Mouse (Mus musculus) stomach, postnatal 0 days (tissue): Measurements from ENCODE around the gene Ndufaf8. TPM values are rescaled to one million over a fixed set of nuclear protein-coding genes. Genes with fewer than 3 reads are reported as not detected.
A peak's percentile ranks its signal among the peaks of the same experiment; 100 is the strongest.

Experiments
- ATAC-seq: fragments of 200-750 bp; cut with Nextera tagmentation; 2 replicates; pipeline ENCODE4 v1.8.0; 2017; ENCODE audit not compliant: low FRiP score, low TSS enrichment
- DNase-seq: peaks from one replicate; pipeline ENCODE4 v3.0.0-alpha.2; 2016; ENCODE audit warnings: low spot score
- H3K27ac ChIP-seq: fragments of 300-500 bp; sonication (generic); replicated peaks from 2 replicates; pipeline ENCODE4 v1.5.1; 2014; ENCODE audit warnings: mild to moderate bottlenecking, control low read depth
- H3K27me3 ChIP-seq: fragments of 300-500 bp; sonication (generic); 2 replicates; pipeline ENCODE4 v1.6.1; 2014; ENCODE audit warnings: low read length; ENCODE audit not compliant: control insufficient read depth, insufficient read depth
- H3K36me3 ChIP-seq: fragments of 300-500 bp; sonication (generic); 2 replicates; pipeline ENCODE4 v1.6.1; 2014; ENCODE audit warnings: low read length, mixed read lengths; ENCODE audit not compliant: control insufficient read depth, insufficient read depth
- H3K4me1 ChIP-seq: fragments of 300-500 bp; sonication (generic); replicated peaks from 2 replicates; pipeline ENCODE4 v1.6.1; 2014; ENCODE audit warnings: antibody characterized with exemption; ENCODE audit not compliant: control insufficient read depth, insufficient read depth
- H3K4me2 ChIP-seq: fragments of 300-500 bp; sonication (generic); replicated peaks from 2 replicates; pipeline ENCODE4 v1.6.1; 2014; ENCODE audit warnings: low read depth, mild to moderate bottlenecking, control low read depth, moderate library complexity
- H3K4me3 ChIP-seq: fragments of 300-500 bp; sonication (generic); 2 replicates; pipeline ENCODE4 v1.5.1; 2014; ENCODE audit warnings: low read depth, low read length, control low read depth
- H3K9ac ChIP-seq: fragments of 300-500 bp; sonication (generic); 2 replicates; pipeline ENCODE4 v1.6.1; 2014; ENCODE audit warnings: mild to moderate bottlenecking, low read length, control low read depth, mixed read lengths
- H3K9me3 ChIP-seq: fragments of 300-500 bp; sonication (generic); 2 replicates; pipeline ENCODE4 v1.6.1; 2016; ENCODE audit warnings: low read length; ENCODE audit not compliant: control insufficient read depth
- CTCF ChIP-seq: IDR thresholded peaks from 2 replicates; pipeline ENCODE4 v1.5.1; 2016; ENCODE audit warnings: antibody characterized with exemption, low read depth, mild to moderate bottlenecking, moderate library complexity
- EP300 ChIP-seq: optimal IDR thresholded peaks from 2 replicates; pipeline ENCODE3; 2016; ENCODE audit warnings: antibody characterized with exemption
- WGBS: fragments of 180-500 bp; shearing (Covaris S2); extraction: QIAGEN DNeasy Blood & Tissue Kit; methylation state at CpG from one replicate; pipeline ENCODE4 v1.1.7; 2014; 5-methylcytosine and 5-hydroxymethylcytosine counted together
- microRNA-seq: library from miRNA; unstranded; fragments of <30 nt; microRNA quantifications from one replicate; pipeline ENCODE4, GENCODE M21; 2016
- polyA plus RNA-seq: library from polyadenylated mRNA; unstranded; fragments of >200 nt; fragmentation: Nextera tagmentation; extraction: Ambion mirVana; gene quantifications from 2 replicates; pipeline ENCODE4 v1.2.1, GENCODE M21; 2015

The Ndufaf8 gene
- polyA plus RNA-seq, 1 experiment from 2014 or later = 84.9 TPM

- Histone ChIP-seq H3K27ac (no peak overlapping the region), H3K36me3 (no peaks in the 10 kb centered on the region), H3K9me3 (no peaks in the 10 kb centered on the region), H3K4me2 (no peak overlapping the region), H3K4me1 (no peaks in the 10 kb centered on the region), H3K9ac (no peak overlapping the region), H3K4me3 (no peak overlapping the region), H3K27me3 (no peaks in the 10 kb centered on the region)
- 72% methylated on average over 6 of the region's 6 CpGs for WGBS
- DNase-seq (no peak), ATAC-seq (no peak)
- no peak for TF ChIP-seq EP300
- peak; percentile 14; the same call in 1 of the 2 replicates for TF ChIP-seq CTCF
Observed at GRCm38 (mm10) chr11:120140255-120140654, 41.5 kb downstream of the Ndufaf8 start.

- WGBS = 63% methylated on average over 3 of the region's 3 CpGs
- Histone ChIP-seq H3K36me3 (no peaks in the 10 kb centered on the region), H3K9ac (no peak overlapping the region), H3K4me2 (no peak overlapping the region), H3K4me1 (no peaks in the 10 kb centered on the region), H3K27ac (no peak overlapping the region), H3K9me3 (no peaks in the 10 kb centered on the region), H3K27me3 (no peaks in the 10 kb centered on the region), H3K4me3 (no peak overlapping the region)
- DNase-seq = peak; percentile 31
- ATAC-seq = peak; percentile 53
- TF ChIP-seq EP300 (no peak), CTCF (peak; percentile 67)
Observed at GRCm38 (mm10) chr11:120142601-120143051, 43.9 kb downstream of the Ndufaf8 start.

GRCm38 (mm10) chr11:120143708-120144497, 45.2 kb downstream of the Ndufaf8 start:
- H3K9ac ChIP-seq = no peak overlapping the region
- H3K27me3 ChIP-seq = no peaks in the 10 kb centered on the region
- no peak overlapping the region for H3K27ac ChIP-seq
- peak; percentile 31 for ATAC-seq
- DNase-seq = peak; percentile 33
- H3K9me3 ChIP-seq = no peaks in the 10 kb centered on the region
- 62% methylated on average over 13 of the region's 13 CpGs for WGBS
- no peak overlapping the region for H3K4me3 ChIP-seq
- H3K4me1 ChIP-seq = no peaks in the 10 kb centered on the region
- H3K36me3 ChIP-seq = no peaks in the 10 kb centered on the region
- H3K4me2 ChIP-seq = no peak overlapping the region
- TF ChIP-seq CTCF (no peak), EP300 (no peak)

- no peak overlapping the region for H3K9ac ChIP-seq
- no peak overlapping the region for H3K4me3 ChIP-seq
- no peaks in the 10 kb centered on the region for H3K9me3 ChIP-seq
- H3K4me2 ChIP-seq = no peak overlapping the region
- H3K4me1 ChIP-seq = peaks cover 3% of the 10 kb centered on the region; the same call in 1 of the 2 replicates
- no peak overlapping the region for H3K27ac ChIP-seq
- ATAC-seq (no peak), DNase-seq (no peak)
- TF ChIP-seq EP300 (no peak), CTCF (no peak)
- H3K27me3 ChIP-seq = no peaks in the 10 kb centered on the region
- H3K36me3 ChIP-seq = no peaks in the 10 kb centered on the region
- 69% methylated on average over 8 of the region's 8 CpGs for WGBS
Observed at GRCm38 (mm10) chr11:120148201-120148855, 49.6 kb downstream of the Ndufaf8 start.

GRCm38 (mm10) chr11:120149510-120150200, 50.9 kb downstream of the Ndufaf8 start:
- 38% methylated on average over 6 of the region's 6 CpGs for WGBS
- ATAC-seq (no peak), DNase-seq (no peak)
- Histone ChIP-seq H3K27me3 (no peaks in the 10 kb centered on the region), H3K4me3 (peak overlapping the region; percentile 81), H3K4me2 (peak overlapping the region; percentile 88), H3K9me3 (no peaks in the 10 kb centered on the region), H3K36me3 (no peaks in the 10 kb centered on the region), H3K4me1 (peaks cover 3% of the 10 kb centered on the region; the same call in 1 of the 2 replicates), H3K9ac (0 out of 2 replicates have a peak overlapping the region, but pooled peaks have one; percentile 23), H3K27ac (no peak overlapping the region)
- TF ChIP-seq CTCF (no peak), EP300 (no peak)

Small RNA genes lying within 50 kb of the gene (microRNA-seq; reads per million reads assigned to microRNA genes)
- gene Gm25948 = not detected

Other genes starting within 250 kb of the Ndufaf8 start
- gene Chmp6, start 185.5 kb upstream of the Ndufaf8 start, polyA plus RNA-seq = 84.5 and 85.3 TPM in 2 replicates
- 35.1 and 39.2 TPM in 2 replicates for gene Baiap2, start 156.2 kb upstream of the Ndufaf8 start, polyA plus RNA-seq
- 1.6 and 2.1 TPM in 2 replicates for gene Aatk, start 51.8 kb upstream of the Ndufaf8 start, polyA plus RNA-seq
- 5.8 and 6.3 TPM in 2 replicates for gene Cep131, start 12.1 kb upstream of the Ndufaf8 start, polyA plus RNA-seq
- 8.3 and 11.5 TPM in 2 replicates for gene Tepsin, start 197 bp upstream of the Ndufaf8 start, polyA plus RNA-seq
- 40.5 and 42.3 TPM in 2 replicates for gene Slc38a10, start 52.4 kb downstream of the Ndufaf8 start, polyA plus RNA-seq
- gene Bahcc1, start 134.0 kb downstream of the Ndufaf8 start, polyA plus RNA-seq = 2.7 and 2.9 TPM in 2 replicates
- gene Actg1, start 249.6 kb downstream of the Ndufaf8 start, polyA plus RNA-seq = 2,268 and 2,377 TPM in 2 replicates